Mouse (Mus musculus) lung, adult 2 months (tissue): ENCODE results near the gene Olfr1423. TPM values are rescaled to one million over a fixed set of nuclear protein-coding genes. Genes with fewer than 3 reads are reported as not detected.
A peak's percentile ranks its signal among the peaks of the same experiment; 100 is the strongest.

Source experiments
- DNase-seq: peaks from one replicate; pipeline ENCODE4 v3.0.0; 2022
- H3K4me1 ChIP-seq: fragments of 200-500 bp; 2 replicates; pipeline ENCODE4 v1.6.1; 2011; ENCODE audit warnings: low read length; ENCODE audit not compliant: control insufficient read depth, insufficient read depth
- H3K4me3 ChIP-seq: fragments of 200-500 bp; replicated peaks from 2 replicates; pipeline ENCODE3; 2011; ENCODE audit warnings: low read depth, mild to moderate bottlenecking, control low read depth, low read length; ENCODE audit errors: extremely low read depth
- CTCF ChIP-seq: fragments of 200-500 bp; IDR thresholded peaks from 2 replicates; pipeline ENCODE4 v1.5.1; 2011; ENCODE audit warnings: mild to moderate bottlenecking, low read length, control low read depth; ENCODE audit not compliant: insufficient read depth
- POLR2A ChIP-seq: fragments of 200-500 bp; IDR thresholded peaks from 2 replicates; pipeline ENCODE4 v1.6.1; 2011; ENCODE audit warnings: low read depth, mild to moderate bottlenecking, control low read depth, low read length, borderline replicate concordance; ENCODE audit errors: extremely low read depth
- WGBS: fragments of 180-500 bp; shearing (Covaris S2); methylation state at CpG from one replicate; pipeline ENCODE4 v1.1.7; 2018; 5-methylcytosine and 5-hydroxymethylcytosine counted together
- polyA plus RNA-seq: library from polyadenylated mRNA; depleted of rRNA; stranded (reverse); fragments of >200 nt; gene quantifications from 2 replicates; pipeline ENCODE4 v1.2.3, GENCODE M21; 2012

The Olfr1423 gene
- polyA plus RNA-seq, 1 experiment, result not detected

GRCm38 (mm10) chr19:12015708-12016107, 25.4 kb downstream of the Olfr1423 start:
- WGBS, result 76% methylated on average over 8 of the region's 8 CpGs
- no peak overlapping the region for H3K4me3 ChIP-seq
- H3K4me1 ChIP-seq, result no peaks in the 10 kb centered on the region
- no peak for DNase-seq
- no peak for TF ChIP-seq POLR2A
- TF ChIP-seq CTCF, result peak; percentile 36

- Histone ChIP-seq H3K4me1 (no peaks in the 10 kb centered on the region), H3K4me3 (peak overlapping the region; percentile 49)
- peak; percentile 53 for DNase-seq
- TF ChIP-seq POLR2A, result peak; percentile 72; the same call in 1 of the 2 replicates
- no peak for TF ChIP-seq CTCF
- WGBS, result under 1% methylated on average over 12 of the region's 12 CpGs
Observed at GRCm38 (mm10) chr19:12013228-12013627, 27.9 kb downstream of the Olfr1423 start.

- peak overlapping the region; percentile 89 for H3K4me3 ChIP-seq
- no peak for TF ChIP-seq CTCF
- TF ChIP-seq POLR2A, result no peak
- no peaks in the 10 kb centered on the region for H3K4me1 ChIP-seq
- no peak for DNase-seq
- under 1% methylated on average over 10 of the region's 10 CpGs for WGBS
Observed at GRCm38 (mm10) chr19:12012615-12013014, 28.5 kb downstream of the Olfr1423 start.

DNA sequence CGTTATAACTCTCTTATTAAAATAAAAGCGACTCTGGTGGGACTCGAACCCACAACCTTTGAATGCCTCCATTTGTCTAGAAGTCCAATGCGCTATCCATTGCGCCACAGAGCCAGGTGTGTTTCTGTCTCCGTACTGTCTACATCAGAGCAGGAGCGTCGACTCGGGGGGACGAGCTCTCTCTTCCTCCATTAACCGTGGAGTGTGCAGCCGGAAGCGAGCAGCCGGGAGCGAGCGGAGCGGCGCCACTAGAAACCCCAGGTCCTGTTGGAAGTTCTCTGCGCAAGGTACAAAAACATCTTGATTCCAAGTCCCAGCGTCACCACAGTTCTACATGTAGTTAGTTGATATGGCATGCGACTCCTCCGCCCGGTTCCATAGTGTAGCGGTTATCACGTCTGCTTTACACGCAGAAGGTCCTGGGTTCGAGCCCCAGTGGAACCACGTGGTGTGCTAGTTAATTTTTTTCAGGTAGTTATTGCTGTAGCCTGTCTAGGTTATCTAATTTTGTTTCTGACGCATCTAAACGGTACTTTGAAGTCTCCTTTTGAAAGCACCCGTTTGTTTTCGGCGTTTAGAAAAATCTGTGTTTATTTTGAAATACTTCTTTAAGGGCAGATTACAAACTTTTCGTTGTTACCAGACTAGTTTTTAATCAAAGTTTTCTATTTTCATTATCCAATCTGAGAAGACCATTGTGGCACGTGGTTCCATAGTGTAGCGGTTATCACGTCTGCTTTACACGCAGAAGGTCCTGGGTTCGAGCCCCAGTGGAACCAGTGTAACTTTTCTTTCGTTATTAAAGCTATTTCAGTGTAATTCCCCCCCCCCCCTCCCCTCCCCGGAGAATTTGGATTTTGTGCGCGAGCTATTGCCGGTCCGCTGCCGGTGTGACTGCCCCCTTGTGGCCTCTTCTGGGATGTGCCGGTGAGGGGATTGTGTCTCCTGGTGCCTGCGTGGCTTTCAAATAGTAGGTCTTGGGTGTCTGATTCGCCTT, 29.3 kb downstream of the Olfr1423 start:
- DNase-seq, result peak; percentile 85
- no peaks in the 10 kb centered on the region; the same call in 1 of the 2 replicates for H3K4me1 ChIP-seq
- WGBS, result under 1% methylated on average over 49 of the region's 49 CpGs
- TF ChIP-seq CTCF (peak; percentile 74), POLR2A (no peak; the same call in 1 of the 2 replicates)
- H3K4me3 ChIP-seq, result peak overlapping the region; percentile 89

DNA sequence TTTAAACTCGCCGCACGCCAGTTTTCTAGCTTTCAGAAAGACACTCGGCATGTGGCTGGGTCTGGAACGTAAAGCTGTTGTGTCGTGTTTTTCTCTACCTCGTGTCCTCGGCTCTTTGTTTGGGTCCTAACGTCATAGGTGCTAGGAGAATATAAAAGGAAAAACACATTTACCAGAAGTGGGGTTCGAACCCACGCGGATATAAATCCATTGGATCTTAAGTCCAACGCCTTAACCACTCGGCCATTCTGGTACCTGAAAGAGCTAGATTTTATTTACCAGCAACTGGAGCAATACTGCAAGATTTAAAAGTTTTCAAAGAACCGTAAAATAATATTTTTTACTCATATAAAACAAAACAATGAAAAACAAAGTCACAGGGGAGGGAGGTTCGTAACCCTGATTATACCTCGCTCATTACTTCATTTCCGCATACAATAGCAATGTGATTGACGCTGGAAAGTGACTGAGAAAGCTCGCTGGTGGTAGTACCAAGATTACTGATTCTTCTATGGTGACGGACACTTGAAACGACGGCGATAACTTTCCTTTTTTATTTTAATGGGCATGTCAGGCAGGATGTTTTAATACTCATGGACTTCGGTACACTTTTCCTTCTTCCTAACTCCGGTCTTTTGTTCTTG, 30.1 kb downstream of the Olfr1423 start:
- TF ChIP-seq CTCF, result no peak
- no peak for TF ChIP-seq POLR2A
- Histone ChIP-seq H3K4me1 (peaks cover 5% of the 10 kb centered on the region), H3K4me3 (peak overlapping the region; percentile 89)
- peak; percentile 61 for DNase-seq
- WGBS, result under 1% methylated on average over 26 of the region's 26 CpGs

DNA sequence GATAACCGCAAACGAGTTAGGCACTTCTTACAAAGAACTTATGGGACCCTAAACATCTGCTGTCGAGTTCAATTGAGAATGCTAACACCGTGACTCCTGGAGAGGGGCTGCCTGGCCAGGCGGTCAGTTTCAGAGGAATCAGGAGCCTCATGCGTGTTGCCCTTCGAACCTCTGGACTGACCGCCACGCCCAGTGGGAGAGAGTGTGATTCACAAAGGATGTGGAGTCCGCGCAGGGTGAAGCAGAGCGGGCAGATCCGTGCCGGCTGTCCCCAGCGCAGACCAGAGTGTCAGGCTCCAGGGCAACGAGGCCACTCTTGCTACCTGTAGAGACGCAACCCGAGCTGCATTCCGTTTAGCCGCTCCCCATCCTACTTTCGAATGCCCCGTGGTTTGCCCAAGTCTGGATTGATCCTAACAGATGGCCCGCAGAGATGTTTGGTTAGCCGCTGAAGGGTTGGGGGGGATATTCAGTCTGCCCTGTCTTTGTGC, 30.8 kb downstream of the Olfr1423 start:
- H3K4me3 ChIP-seq, result peak overlapping the region; percentile 73
- WGBS, result under 1% methylated on average over 24 of the region's 24 CpGs
- TF ChIP-seq POLR2A, result peak; percentile 59; the same call in 1 of the 2 replicates
- no peak for TF ChIP-seq CTCF
- DNase-seq, result peak; percentile 55
- H3K4me1 ChIP-seq, result peaks cover 5% of the 10 kb centered on the region

- peak; percentile 56 for DNase-seq
- Histone ChIP-seq H3K4me1 (peaks cover 6% of the 10 kb centered on the region), H3K4me3 (peak overlapping the region; percentile 73)
- no peak for TF ChIP-seq POLR2A
- no peak for TF ChIP-seq CTCF
- 5% methylated on average over 24 of the region's 24 CpGs for WGBS
Observed at GRCm38 (mm10) chr19:12009501-12010280, 31.4 kb downstream of the Olfr1423 start.

DNA sequence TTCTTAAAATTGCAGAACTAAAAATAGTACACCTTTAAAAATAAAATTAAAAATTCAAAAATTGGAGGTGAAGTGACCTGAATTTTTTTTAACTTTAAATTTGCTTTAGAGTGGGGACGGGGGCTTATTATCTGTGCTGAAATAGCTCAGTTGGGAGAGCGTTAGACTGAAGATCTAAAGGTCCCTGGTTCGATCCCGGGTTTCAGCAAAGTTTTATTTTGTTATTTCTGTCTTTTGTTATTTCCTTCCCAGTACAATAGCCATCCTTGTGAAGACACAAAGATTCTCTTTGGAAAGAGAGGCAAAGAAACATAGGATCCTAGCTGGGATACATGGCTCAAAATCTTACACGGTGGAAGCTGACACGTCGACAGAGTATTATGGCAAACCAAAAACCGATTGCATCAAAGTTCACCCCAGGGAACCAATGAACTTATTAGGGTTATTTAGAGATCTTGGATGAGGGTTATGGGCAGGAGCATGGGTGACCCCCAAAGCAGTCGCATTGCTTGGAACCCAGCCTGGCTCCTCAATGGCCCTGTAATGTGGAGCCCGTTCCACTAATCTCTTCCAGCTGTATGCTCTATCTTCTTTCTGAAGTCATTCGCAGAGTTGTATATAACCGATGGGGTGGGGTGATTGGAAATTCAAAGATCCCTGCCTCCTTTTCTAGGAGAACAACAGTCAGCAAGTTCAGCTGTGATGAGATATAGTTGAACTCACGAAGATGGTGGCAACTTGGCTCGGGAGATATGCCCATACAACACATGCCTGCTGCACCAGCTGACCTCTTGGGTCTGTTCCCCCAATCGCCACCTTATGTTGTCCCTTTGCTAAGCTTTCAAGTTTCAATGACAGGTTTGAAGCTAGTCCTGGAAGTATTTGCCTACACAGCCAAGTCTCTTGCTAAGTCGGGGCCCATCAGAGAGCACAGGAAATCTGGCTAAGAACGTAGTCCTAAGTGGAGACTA, 32.4 kb downstream of the Olfr1423 start:
- WGBS, result 46% methylated on average over 17 of the region's 17 CpGs
- TF ChIP-seq POLR2A (no peak), CTCF (no peak)
- Histone ChIP-seq H3K4me1 (peaks cover 10% of the 10 kb centered on the region), H3K4me3 (no peak overlapping the region)
- no peak for DNase-seq
